Mouse (Mus musculus): ENCODE data around the gene Katnbl1. TPM values are rescaled to one million over a fixed set of nuclear protein-coding genes. Genes with fewer than 3 reads are reported as not detected.

The Katnbl1 gene
- polyA plus RNA-seq (2012; ENCODE audit: insufficient read depth, insufficient read length, missing spikeins): 6.1 and 8.6 TPM in 2 replicates

DNA sequence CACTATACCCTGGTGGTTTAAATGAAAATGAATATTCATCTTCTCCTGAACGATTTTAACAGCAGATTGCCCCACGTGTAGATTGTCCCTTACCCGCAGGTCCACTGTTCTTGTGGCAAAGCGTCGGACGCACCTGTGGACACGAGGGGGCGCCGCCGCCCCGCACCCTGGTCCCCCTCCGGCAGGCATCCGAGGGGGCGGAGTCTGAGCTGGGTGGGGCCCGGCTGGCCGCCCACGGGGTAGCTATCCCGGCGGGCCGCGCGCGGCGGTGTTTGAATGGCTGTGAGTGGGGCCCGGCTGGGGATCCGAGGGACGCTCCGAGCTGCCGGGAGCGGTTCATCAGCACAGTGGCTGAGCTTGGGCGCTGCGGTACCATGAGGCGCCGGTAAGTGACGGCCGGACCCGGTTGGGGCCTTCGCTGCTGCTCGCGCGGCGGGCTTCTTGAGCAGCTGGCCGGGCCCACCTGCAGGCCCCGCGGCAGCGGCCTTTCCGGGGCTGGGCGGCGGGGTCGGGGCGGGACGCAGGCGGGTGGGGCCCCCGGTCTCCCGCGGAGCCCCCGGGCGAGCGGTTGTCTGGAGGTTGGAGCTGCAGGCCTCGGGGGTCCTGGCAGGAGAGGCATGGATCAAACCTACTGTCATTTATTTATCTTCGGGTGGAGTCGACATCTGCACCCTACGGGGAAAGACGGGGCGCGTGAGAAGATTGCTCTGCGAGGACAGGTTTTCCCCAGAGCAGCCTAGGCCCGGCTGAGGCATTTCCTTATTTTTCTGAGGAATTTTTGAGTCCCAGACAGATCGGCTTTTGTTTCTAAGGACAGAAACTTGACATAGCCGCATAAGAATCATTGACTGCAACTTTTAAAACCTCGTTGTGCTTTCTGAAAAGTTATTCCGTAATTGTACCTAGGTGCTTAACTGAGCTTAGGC is at the start of gene Katnbl1:
Katnbl1 (plus strand) TSS at position 239 of the 926 bp plus-strand sequence.
- Histone ChIP-seq H3K4me1 (ENCODE audit: control insufficient read depth, insufficient read depth, insufficient read length, low read length) (peaks cover 2% of the 10 kb centered on the region), H3K4me3 (ENCODE audit: insufficient read depth, low read depth, low read length) (peak within 1 kb of the TSS; percentile 99), H3K27ac (replicated peaks; ENCODE audit: low read depth, low read length) (0 out of 2 replicates have a peak within 1 kb of the TSS, but pooled peaks have one; percentile 27)

GRCm38 (mm10) chr2:112332051-112332898 is 46.7 kb upstream of the Katnbl1 start:
- H3K4me1 ChIP-seq (ENCODE audit: control insufficient read depth, insufficient read depth, insufficient read length, low read length): no peaks in the 10 kb centered on the region
- no peak overlapping the region for H3K4me3 ChIP-seq (ENCODE audit: insufficient read depth, low read depth, low read length)
- H3K27ac ChIP-seq (replicated peaks; ENCODE audit: low read depth, low read length): no peak overlapping the region

DNA sequence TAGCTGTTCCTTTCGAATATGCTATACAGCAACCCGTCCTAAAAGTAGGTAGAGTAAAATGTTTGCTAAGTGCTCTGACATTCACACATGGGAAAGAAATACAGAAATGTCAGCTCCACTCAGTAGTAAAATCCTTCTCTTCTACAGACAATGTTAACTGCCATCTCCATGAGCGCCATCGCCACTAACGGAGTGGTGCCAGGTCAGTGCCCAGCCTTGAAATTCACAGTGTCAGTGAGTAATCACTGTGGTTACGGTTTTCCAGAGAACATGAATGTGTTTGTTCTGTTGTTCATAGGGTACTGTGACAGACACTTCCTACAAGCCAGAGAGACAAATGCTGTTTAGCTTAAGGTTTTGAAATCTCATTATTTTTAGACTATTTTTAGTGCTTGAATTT is 41.8 kb upstream of the Katnbl1 start:
- Histone ChIP-seq H3K4me3 (ENCODE audit: insufficient read depth, low read depth, low read length) (no peak overlapping the region), H3K4me1 (ENCODE audit: control insufficient read depth, insufficient read depth, insufficient read length, low read length) (no peaks in the 10 kb centered on the region), H3K27ac (replicated peaks; ENCODE audit: low read depth, low read length) (no peak overlapping the region)

GRCm38 (mm10) chr2:112339736-112340135 is 39.3 kb upstream of the Katnbl1 start:
- H3K4me3 ChIP-seq (ENCODE audit: insufficient read depth, low read depth, low read length): no peak overlapping the region
- no peak overlapping the region for H3K27ac ChIP-seq (replicated peaks; ENCODE audit: low read depth, low read length)
- no peaks in the 10 kb centered on the region for H3K4me1 ChIP-seq (ENCODE audit: control insufficient read depth, insufficient read depth, insufficient read length, low read length)

DNA sequence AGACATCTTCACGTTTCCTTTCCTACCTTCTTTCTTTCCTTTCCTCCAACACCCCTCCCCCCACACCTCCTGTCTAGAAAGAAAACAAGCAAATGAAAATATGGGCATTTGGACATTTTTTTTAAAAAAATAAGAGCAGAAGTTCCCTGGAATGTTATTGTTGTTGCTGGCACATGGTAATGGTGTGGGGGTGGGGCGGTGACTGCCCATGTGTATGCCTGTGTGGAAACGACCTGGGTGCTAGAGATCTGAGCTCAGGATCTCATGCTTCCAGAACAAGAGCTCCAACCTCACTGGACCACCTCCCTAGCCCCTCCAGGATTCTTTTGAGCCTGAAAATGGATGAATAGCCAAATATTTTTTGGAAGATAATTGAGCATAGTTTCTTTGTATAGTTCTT is 37.9 kb upstream of the Katnbl1 start:
- no peak overlapping the region for H3K4me3 ChIP-seq (ENCODE audit: insufficient read depth, low read depth, low read length)
- no peaks in the 10 kb centered on the region for H3K4me1 ChIP-seq (ENCODE audit: control insufficient read depth, insufficient read depth, insufficient read length, low read length)

DNA sequence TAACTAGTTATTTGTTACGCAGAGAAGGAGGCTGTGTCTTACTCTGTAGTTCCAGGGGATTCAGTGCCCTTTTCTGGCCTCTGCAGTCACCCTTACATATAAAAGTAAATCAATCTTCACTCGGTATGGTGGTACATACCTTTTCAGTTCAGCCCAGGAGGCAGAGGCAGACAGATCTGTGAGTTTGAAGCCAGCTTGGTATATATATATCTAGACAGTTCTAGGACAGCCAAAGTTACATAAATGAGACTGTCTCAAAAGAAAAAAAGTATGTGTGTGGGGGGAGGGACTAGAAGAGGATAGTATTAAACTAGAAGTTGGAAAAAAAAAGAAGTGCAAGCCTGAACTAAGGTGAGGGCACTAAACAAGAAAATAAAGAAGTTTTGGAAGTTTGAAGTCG is 30.8 kb upstream of the Katnbl1 start:
- Histone ChIP-seq H3K27ac (replicated peaks; ENCODE audit: low read depth, low read length) (no peak overlapping the region), H3K4me1 (ENCODE audit: control insufficient read depth, insufficient read depth, insufficient read length, low read length) (no peaks in the 10 kb centered on the region), H3K4me3 (ENCODE audit: insufficient read depth, low read depth, low read length) (no peak overlapping the region)

More for the DNA sequence above, 37.9 kb upstream of the Katnbl1 start:
- no peak overlapping the region for H3K27ac ChIP-seq (replicated peaks; ENCODE audit: low read depth, low read length)

DNA sequence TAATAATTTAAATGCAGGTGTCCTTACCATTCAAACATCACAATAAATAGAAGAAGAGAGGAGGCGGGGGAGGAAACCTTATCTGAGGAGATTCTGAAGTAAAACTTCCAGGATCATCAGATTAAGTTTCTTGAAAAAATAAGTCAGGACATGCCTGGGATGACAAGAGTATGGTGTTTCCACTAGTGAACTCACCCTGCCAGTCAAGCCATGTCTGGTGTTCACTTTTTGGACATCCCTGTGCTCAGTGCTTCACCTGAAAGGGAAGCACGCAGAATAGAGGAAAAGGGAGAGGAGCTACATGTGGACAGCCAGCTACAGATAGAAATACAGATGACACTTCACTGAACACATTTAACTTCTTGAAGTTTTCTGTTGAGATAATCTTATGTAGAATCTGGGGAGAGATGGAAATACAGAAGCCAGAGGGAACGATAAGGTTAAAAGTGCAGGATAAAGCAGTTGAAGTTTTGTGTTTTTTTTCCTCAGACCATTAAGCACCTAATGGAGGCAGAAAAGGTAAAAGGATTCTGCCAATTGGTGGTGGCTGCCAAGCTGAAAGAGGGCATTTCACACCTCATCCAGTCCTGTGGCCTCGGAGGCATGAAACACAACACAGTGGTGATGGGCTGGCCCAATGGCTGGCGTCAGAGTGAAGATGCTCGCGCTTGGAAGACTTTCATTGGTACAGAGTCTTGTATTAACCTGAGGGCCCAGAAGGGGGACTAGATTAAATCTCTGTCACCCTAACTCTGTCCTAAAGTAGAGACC is 25.1 kb upstream of the Katnbl1 start:
- H3K4me3 ChIP-seq (ENCODE audit: insufficient read depth, low read depth, low read length): no peak overlapping the region
- no peak overlapping the region for H3K27ac ChIP-seq (replicated peaks; ENCODE audit: low read depth, low read length)
- H3K4me1 ChIP-seq (ENCODE audit: control insufficient read depth, insufficient read depth, insufficient read length, low read length): no peaks in the 10 kb centered on the region

DNA sequence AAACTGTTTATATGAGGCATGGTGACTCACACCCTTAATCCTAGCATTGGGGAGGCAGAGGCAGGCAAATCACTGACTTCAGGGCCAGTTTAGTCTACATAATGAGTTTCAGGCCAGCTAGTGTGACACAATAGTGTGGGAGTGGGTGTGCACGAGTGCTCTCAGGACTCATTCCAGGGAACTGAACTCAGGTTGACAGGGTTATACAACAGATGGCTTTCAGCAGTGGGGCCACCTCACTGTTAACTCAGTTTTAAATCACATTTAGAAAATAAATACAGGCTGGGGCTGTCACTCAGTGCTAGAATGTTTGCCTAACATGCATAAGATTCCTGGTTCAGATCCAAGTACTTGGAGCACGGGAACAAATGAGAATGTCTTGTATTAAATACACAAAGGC is 19.4 kb upstream of the Katnbl1 start:
- Histone ChIP-seq H3K27ac (replicated peaks; ENCODE audit: low read depth, low read length) (no peak overlapping the region), H3K4me1 (ENCODE audit: control insufficient read depth, insufficient read depth, insufficient read length, low read length) (no peaks in the 10 kb centered on the region), H3K4me3 (ENCODE audit: insufficient read depth, low read depth, low read length) (no peak overlapping the region)

DNA sequence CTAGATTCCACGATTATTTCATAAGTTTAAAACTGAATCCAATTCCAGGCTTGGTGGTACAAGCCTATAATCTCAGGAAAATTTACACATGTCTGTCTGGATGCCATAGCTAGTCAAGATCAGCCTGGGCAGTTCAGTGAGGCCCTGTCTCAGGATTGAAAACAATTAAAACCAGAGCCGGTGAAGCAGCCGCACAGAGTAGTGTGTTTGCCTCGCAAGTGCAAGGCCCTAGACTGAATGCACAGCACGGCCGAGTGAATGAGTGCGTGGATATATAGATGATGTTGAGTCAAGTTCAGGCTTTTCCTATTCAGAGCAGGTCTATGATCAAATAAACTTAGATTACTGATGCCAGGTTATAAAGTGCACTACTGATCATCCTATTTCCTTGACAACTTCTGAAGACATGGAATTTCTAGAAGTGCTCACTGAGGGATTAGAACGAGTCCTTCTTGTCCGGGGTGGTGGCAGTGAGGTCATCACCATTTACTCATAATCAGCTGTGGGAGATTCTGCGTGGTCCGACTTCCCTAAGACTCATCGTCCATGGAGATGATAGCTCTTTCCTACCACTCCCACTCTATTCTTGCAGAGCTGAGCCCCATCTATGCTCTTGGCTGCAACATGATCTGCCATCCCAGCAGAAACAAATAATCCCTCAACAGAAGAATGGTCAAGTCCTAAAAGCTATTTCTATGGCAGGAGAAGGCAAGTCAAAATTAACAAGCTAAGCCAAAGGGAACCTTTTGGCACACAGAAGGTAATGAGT is 18.8 kb upstream of the Katnbl1 start:
- Histone ChIP-seq H3K4me1 (ENCODE audit: control insufficient read depth, insufficient read depth, insufficient read length, low read length) (no peaks in the 10 kb centered on the region), H3K27ac (replicated peaks; ENCODE audit: low read depth, low read length) (no peak overlapping the region), H3K4me3 (ENCODE audit: insufficient read depth, low read depth, low read length) (no peak overlapping the region)

GRCm38 (mm10) chr2:112360781-112361169 is 18.2 kb upstream of the Katnbl1 start:
- Histone ChIP-seq H3K27ac (replicated peaks; ENCODE audit: low read depth, low read length) (no peak overlapping the region), H3K4me3 (ENCODE audit: insufficient read depth, low read depth, low read length) (no peak overlapping the region), H3K4me1 (ENCODE audit: control insufficient read depth, insufficient read depth, insufficient read length, low read length) (no peaks in the 10 kb centered on the region)

GRCm38 (mm10) chr2:112367222-112367621 is 11.8 kb upstream of the Katnbl1 start:
- no peaks in the 10 kb centered on the region; the same call in 1 of the 2 replicates for H3K4me1 ChIP-seq (ENCODE audit: control insufficient read depth, insufficient read depth, insufficient read length, low read length)
- H3K27ac ChIP-seq (replicated peaks; ENCODE audit: low read depth, low read length): no peak overlapping the region
- H3K4me3 ChIP-seq (ENCODE audit: insufficient read depth, low read depth, low read length): peak overlapping the region; percentile 100

DNA sequence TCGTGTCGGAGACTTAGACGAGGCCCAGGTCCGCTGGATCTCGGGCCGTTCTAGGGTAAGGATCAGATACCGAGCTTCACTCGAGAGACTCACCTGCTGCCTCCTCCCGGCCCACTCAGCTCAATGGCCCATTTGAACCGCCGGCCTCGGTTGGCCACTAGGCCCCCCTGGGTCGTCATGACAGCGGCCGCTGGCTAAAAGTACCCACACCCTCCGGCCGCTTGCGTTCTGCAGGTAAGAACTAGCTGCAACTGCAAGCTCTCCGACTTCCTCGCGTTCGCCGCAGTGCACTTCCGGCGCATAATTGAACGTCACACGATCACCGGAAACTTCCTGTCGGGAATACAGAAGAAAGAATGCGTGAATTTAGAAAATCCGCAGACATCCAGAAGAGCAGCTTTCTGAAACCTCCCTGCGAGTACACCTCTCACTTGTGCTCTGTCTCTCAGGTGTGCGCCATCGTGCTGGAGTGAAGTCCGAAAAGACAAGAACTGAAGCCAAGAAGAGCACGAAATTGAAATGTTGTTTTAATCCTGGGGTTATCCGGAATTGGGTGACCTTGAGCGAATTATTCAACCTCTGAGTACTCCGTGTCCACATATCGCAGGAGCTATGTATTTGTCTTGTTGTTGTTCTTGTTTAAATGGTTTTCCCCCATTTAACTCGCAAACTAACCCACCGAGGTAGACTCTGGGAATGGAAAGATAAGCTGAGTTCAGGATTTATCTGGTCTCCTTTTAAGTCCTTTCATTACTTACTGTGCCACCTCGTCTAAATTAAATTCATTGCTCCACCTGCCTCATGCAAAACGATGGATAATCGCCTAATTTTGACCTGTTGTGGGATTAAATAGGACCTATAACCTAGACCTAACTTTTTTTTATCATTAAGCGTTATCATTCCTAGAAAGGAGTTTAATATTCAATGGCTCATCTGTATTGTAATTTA is 11.0 kb upstream of the Katnbl1 start, which contains the start of gene Emc4:
Emc4 (minus strand) TSS at position 302 of the 948 bp plus-strand sequence.
- Histone ChIP-seq H3K4me1 (ENCODE audit: control insufficient read depth, insufficient read depth, insufficient read length, low read length) (no peaks in the 10 kb centered on the region; the same call in 1 of the 2 replicates), H3K4me3 (ENCODE audit: insufficient read depth, low read depth, low read length) (peak within 1 kb of the TSS; percentile 100), H3K27ac (replicated peaks; ENCODE audit: low read depth, low read length) (peak within 1 kb of the TSS; percentile 100)

DNA sequence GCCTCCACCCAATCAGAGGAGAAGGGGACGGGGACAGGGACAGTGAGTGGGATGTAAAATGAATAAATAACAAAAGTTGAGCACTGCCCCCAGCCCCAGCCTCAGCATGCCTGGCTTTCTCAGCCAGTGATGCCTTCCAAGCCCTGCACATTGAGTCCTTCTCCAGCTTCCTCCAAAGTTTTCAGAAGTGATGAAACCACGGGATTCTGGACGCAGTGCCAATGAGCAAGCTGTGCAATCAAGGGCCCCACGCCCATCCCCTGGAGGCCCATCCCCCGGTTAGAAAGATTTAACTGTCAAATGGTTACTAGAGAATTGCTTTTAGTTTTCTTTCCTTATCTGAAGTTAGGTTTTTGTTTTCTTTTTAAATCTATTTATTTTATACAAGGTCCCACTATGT is 9.1 kb upstream of the Katnbl1 start:
- Histone ChIP-seq H3K27ac (replicated peaks; ENCODE audit: low read depth, low read length) (no peak overlapping the region), H3K4me3 (ENCODE audit: insufficient read depth, low read depth, low read length) (no peak overlapping the region), H3K4me1 (ENCODE audit: control insufficient read depth, insufficient read depth, insufficient read length, low read length) (peaks cover 2% of the 10 kb centered on the region)

Data from brown adipose tissue, adult 24 weeks (tissue).